Mouse (Mus musculus): ENCODE data around the gene Macc1.
A peak's percentile ranks its signal among the peaks of the same experiment; 100 is the strongest.

Gene Macc1

DNA sequence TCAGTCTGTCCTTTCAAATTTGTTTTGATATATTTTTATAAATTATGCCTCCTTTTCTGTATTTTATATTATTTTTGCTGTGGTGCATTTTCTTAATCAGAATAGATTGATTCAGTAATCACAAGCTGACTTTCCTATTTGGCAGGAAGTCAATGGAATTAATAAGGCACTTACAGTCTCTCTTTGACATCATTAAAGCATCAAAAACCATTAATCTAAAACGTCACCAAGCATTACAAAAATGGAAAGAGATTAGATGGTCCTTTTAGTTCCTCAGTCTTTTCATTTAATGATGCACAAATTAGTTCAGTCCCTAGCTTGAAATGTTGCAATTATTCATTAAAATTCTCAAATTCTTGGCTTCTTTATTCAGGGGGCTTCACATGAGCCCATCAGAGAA is 153.6 kb downstream of the Macc1 start:
- Histone ChIP-seq H3K4me3 (replicated peaks; ENCODE audit: low read length) (no peak overlapping the region), H3K4me1 (replicated peaks; ENCODE audit: low read depth, low read length) (no peaks in the 10 kb centered on the region), H3K36me3 (ENCODE audit: insufficient read depth, low read length) (no peaks in the 10 kb centered on the region), H3K27me3 (ENCODE audit: insufficient read depth, low read length) (no peaks in the 10 kb centered on the region), H3K9me3 (ENCODE audit: low read length) (no peaks in the 10 kb centered on the region)
- TF ChIP-seq POU5F1 (IDR thresholded peaks at IDR 0.05; ENCODE audit: borderline replicate concordance, low read length), result no peak
- no peak for TF ChIP-seq NANOG (IDR thresholded peaks at IDR 0.05; ENCODE audit: borderline replicate concordance, low read length)
- no peak for TF ChIP-seq CTCF (conservative IDR thresholded peaks at IDR 0.05; ENCODE audit: low read length)

DNA sequence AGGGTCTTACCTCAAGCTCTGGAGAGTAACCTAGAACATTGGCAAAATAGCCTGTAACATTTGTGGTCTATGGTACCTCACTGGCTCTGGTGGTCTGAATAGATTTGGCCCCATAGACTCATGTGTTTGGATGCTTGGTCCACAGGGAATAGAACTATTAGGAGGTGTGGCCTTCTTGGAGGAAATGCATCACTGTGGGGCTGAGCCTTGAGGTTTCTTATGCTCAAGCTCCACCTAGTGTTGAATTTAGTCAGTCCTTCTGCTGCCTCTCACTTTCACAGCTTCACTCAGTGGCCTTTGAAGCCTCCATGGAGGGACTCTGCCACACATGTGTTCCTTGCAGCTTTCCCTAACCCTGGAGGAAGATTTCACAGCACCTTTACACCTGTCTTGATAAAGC is 156.2 kb downstream of the Macc1 start:
- Histone ChIP-seq H3K9me3 (ENCODE audit: low read length) (no peaks in the 10 kb centered on the region), H3K36me3 (ENCODE audit: insufficient read depth, low read length) (no peaks in the 10 kb centered on the region), H3K27me3 (ENCODE audit: insufficient read depth, low read length) (no peaks in the 10 kb centered on the region), H3K4me1 (replicated peaks; ENCODE audit: low read depth, low read length) (no peaks in the 10 kb centered on the region), H3K4me3 (replicated peaks; ENCODE audit: low read length) (no peak overlapping the region)
- TF ChIP-seq CTCF (conservative IDR thresholded peaks at IDR 0.05; ENCODE audit: low read length) (0 out of 2 replicates have a peak, but pooled peaks have one; percentile 19), NANOG (IDR thresholded peaks at IDR 0.05; ENCODE audit: borderline replicate concordance, low read length) (no peak)

DNA sequence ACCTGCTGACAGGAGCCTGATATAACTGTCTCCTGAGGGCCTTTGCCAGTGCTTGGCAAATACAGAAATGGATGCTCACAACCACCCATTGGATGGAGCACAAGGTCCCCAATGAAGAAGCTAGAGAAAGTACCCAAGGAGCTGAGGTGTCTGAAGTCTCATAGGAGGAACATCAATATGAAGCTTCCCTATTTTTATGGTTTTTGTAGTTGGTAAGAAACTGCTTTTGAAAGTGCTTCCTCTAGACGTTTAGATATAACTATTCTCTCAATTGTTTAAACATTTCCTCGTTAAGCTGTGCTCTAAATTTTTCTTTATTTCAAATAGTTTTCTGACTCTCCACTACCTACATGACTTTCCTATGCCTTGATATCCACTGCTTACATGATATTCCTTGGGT is 169.2 kb downstream of the Macc1 start:
- H3K9me3 ChIP-seq (ENCODE audit: low read length), result no peaks in the 10 kb centered on the region
- no peaks in the 10 kb centered on the region for H3K4me1 ChIP-seq (replicated peaks; ENCODE audit: low read depth, low read length)
- TF ChIP-seq NANOG (IDR thresholded peaks at IDR 0.05; ENCODE audit: borderline replicate concordance, low read length) (no peak), POU5F1 (IDR thresholded peaks at IDR 0.05; ENCODE audit: borderline replicate concordance, low read length) (no peak), CTCF (conservative IDR thresholded peaks at IDR 0.05; ENCODE audit: low read length) (no peak)
- no peaks in the 10 kb centered on the region for H3K27me3 ChIP-seq (ENCODE audit: insufficient read depth, low read length)
- H3K36me3 ChIP-seq (ENCODE audit: insufficient read depth, low read length), result no peaks in the 10 kb centered on the region
- H3K4me3 ChIP-seq (replicated peaks; ENCODE audit: low read length), result no peak overlapping the region

DNA sequence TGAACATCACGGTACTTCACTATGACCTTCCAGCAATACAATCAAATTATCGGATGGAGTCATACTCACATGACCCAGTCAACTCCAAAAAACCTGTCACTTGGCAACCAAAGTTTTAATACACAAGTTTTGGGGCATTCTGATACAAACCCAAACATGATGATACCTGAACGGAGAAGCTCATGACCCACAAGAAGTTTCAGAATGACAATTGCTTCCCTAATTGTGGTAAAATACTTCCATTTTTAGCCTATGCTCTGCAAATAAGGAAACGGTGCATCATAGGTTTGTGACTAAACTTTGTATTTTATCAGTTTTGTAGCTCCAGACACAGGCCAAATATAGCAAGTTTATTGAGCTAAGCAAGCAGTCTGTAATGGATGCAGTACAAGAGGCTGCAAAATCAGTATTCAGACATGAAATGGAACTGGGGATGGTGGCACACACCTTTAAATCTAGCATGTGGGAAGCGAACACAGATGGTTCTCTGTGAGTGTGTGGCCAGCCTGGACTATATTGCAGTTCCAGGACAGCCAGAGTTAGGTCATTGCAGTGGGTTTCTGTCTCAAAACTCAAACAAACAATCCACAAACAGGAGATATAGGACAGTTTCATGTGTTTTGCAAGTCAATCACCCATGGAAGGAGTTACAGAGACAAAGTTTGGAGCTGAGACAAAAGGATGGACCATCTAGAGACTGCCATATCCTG is 170.0 kb downstream of the Macc1 start:
- no peaks in the 10 kb centered on the region for H3K36me3 ChIP-seq (ENCODE audit: insufficient read depth, low read length)
- no peak for TF ChIP-seq NANOG (IDR thresholded peaks at IDR 0.05; ENCODE audit: borderline replicate concordance, low read length)
- TF ChIP-seq POU5F1 (IDR thresholded peaks at IDR 0.05; ENCODE audit: borderline replicate concordance, low read length), result no peak
- no peak for TF ChIP-seq CTCF (conservative IDR thresholded peaks at IDR 0.05; ENCODE audit: low read length)
- H3K4me3 ChIP-seq (replicated peaks; ENCODE audit: low read length), result no peak overlapping the region
- H3K27me3 ChIP-seq (ENCODE audit: insufficient read depth, low read length), result no peaks in the 10 kb centered on the region
- no peaks in the 10 kb centered on the region for H3K9me3 ChIP-seq (ENCODE audit: low read length)
- H3K4me1 ChIP-seq (replicated peaks; ENCODE audit: low read depth, low read length), result no peaks in the 10 kb centered on the region

DNA sequence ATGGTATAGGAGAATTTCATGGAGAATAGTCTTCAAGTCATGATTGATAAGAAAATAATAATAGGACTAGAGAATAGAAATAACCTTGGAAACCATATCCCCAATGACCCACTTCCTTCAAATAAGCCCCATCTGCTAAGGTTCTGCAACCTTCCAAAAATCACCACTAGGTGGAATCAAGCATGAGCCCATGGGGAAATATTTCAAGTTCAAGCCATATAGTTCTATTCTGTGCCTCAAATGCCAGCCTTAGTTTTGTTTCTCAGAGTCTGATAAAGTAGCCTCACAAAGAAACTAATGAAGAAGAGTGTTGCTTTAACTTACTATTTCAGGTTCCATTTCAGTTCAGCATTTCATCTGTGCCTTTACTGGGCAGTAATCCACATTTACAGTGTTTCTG is 197.1 kb downstream of the Macc1 start:
- Histone ChIP-seq H3K4me3 (replicated peaks; ENCODE audit: low read length) (no peak overlapping the region), H3K9me3 (ENCODE audit: low read length) (no peaks in the 10 kb centered on the region), H3K36me3 (ENCODE audit: insufficient read depth, low read length) (no peaks in the 10 kb centered on the region), H3K4me1 (replicated peaks; ENCODE audit: low read depth, low read length) (no peaks in the 10 kb centered on the region), H3K27me3 (ENCODE audit: insufficient read depth, low read length) (no peaks in the 10 kb centered on the region)
- TF ChIP-seq POU5F1 (IDR thresholded peaks at IDR 0.05; ENCODE audit: borderline replicate concordance, low read length) (no peak), CTCF (conservative IDR thresholded peaks at IDR 0.05; ENCODE audit: low read length) (peak; percentile 17)

Data from E14TG2a.4 (cell line).